Mouse (Mus musculus) erythroblast, embryonic 14.5 days (primary cell): ENCODE measurements around the gene Bmpr1b. TPM values are rescaled to one million over a fixed set of nuclear protein-coding genes. Genes with fewer than 3 reads are reported as not detected.

Experiments
- H3K27me3 ChIP-seq: 2 replicates; pipeline ENCODE4 v1.6.1; 2012; ENCODE audit warnings: inconsistent platforms; ENCODE audit not compliant: control insufficient read depth
- H3K36me3 ChIP-seq: 2 replicates; pipeline ENCODE4 v1.6.1; 2012; ENCODE audit warnings: mild to moderate bottlenecking, inconsistent platforms; ENCODE audit not compliant: control insufficient read depth
- H3K4me1 ChIP-seq: 2 replicates; pipeline ENCODE4 v1.6.1; 2012; ENCODE audit warnings: inconsistent platforms; ENCODE audit not compliant: control insufficient read depth
- H3K4me3 ChIP-seq: replicated peaks from 2 replicates; pipeline ENCODE3; 2012; ENCODE audit warnings: moderate library complexity, mild to moderate bottlenecking, inconsistent platforms
- H3K9me3 ChIP-seq: 2 replicates; pipeline ENCODE4 v1.6.1; 2012; ENCODE audit warnings: low read length, inconsistent platforms, mixed read lengths; ENCODE audit not compliant: control insufficient read depth
- GATA1 ChIP-seq: IDR thresholded peaks from 2 replicates; pipeline ENCODE4 v1.6.1; 2012; ENCODE audit warnings: low read length, inconsistent platforms, mixed read lengths
- TAL1 ChIP-seq: IDR thresholded peaks from 3 replicates; pipeline ENCODE4 v1.6.1; 2012; ENCODE audit warnings: low read length, inconsistent platforms, mixed read lengths
- polyA plus RNA-seq: library from polyadenylated mRNA; stranded (reverse); fragments of >175 nt; gene quantifications from 2 replicates; pipeline ENCODE4 v1.2.3, GENCODE M21; 2012

Bmpr1b gene
- polyA plus RNA-seq, 1 experiment = not detected

DNA sequence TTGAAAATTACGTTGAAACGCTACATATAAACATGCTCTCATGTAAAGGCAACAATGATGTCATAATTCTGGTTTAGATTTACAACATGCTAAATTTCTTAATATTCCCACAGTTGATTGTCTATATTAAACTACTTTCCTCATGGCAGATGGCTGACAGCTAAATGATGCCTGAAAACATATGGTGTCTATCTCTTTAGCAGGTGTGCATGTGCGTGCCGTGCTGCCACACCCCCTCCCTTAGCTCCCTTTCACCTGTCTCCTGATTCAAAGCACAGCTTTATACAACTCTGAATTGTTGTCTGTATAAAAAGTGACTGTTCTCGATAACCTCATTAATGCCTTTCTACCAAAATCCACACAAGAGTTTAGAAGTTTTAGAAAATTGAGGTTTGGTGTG, 229.0 kb downstream of the Bmpr1b start:
- no peak for TF ChIP-seq GATA1
- TF ChIP-seq TAL1 = no peak
- Histone ChIP-seq H3K4me1 (no peaks in the 10 kb centered on the region), H3K4me3 (no peak overlapping the region), H3K36me3 (no peaks in the 10 kb centered on the region), H3K9me3 (0 out of 2 replicates have a peak, but pooled peaks cover 3% of the 10 kb centered on the region), H3K27me3 (no peaks in the 10 kb centered on the region)

GRCm38 (mm10) chr3:141936594-141937272, 232.5 kb downstream of the Bmpr1b start:
- TF ChIP-seq TAL1 = no peak
- no peak for TF ChIP-seq GATA1
- H3K9me3 ChIP-seq = 0 out of 2 replicates have a peak, but pooled peaks cover 3% of the 10 kb centered on the region
- H3K27me3 ChIP-seq = no peaks in the 10 kb centered on the region
- no peaks in the 10 kb centered on the region for H3K36me3 ChIP-seq
- no peaks in the 10 kb centered on the region for H3K4me1 ChIP-seq
- H3K4me3 ChIP-seq = no peak overlapping the region

DNA sequence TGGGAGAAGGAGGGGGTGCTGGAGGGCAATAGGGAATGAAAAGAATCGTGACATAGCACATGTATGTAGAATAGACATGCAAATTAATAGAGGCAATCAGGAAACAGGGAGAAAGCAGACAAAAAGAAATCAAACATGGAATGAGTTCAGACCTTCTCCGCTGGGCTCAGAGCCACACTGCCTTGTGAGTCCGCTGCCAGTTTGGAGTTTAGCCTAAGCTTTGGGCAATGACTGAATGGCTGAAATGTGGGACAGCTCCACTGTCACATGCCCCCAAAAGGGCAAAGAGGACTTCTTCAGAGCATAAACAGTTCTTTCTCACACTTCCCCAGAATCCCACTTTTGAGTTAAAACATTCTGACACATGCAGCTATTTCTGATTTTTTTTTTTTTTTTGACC, 236.3 kb downstream of the Bmpr1b start:
- Histone ChIP-seq H3K27me3 (no peaks in the 10 kb centered on the region), H3K4me3 (no peak overlapping the region), H3K4me1 (no peaks in the 10 kb centered on the region), H3K9me3 (0 out of 2 replicates have a peak, but pooled peaks cover 3% of the 10 kb centered on the region), H3K36me3 (no peaks in the 10 kb centered on the region)
- TF ChIP-seq TAL1 = no peak
- no peak for TF ChIP-seq GATA1

DNA sequence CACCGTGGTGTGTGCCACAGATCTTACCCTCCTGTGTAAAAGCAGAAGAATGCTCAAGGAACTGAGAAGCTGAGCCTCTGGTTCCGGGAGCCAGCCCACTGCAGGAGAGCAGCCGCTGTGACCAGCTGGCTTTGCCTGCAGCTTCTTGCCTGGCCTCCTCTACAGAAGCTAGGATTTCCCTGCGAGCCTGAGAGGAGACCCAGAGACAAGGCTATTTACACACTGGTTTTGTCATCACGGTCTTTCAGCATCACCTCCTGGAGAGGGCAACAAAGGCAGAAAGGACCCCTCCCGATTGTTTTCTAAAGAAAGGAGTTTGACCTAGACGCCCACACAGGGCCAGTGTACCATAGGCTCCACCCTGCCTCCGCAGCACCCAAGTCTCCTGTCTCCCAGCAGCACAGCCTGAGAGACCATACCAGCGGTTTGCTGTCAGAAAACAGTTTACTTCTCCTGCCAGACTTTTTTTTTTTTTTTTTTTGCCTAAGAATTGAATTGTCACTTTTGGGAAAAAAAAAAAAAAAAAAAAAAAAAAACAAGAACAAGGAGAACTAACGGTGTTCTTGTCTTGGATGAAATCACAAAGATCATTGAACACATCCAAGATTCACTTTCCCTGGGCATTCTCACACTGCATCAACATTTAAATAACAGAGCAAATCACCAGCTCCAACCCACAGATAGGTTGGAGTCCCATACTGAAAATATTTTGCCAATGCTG, 237.7 kb downstream of the Bmpr1b start:
- H3K36me3 ChIP-seq = no peaks in the 10 kb centered on the region
- no peaks in the 10 kb centered on the region for H3K4me1 ChIP-seq
- H3K4me3 ChIP-seq = no peak overlapping the region
- H3K27me3 ChIP-seq = no peaks in the 10 kb centered on the region
- no peak for TF ChIP-seq TAL1
- TF ChIP-seq GATA1 = no peak
- 0 out of 2 replicates have a peak, but pooled peaks cover 1% of the 10 kb centered on the region for H3K9me3 ChIP-seq

- Histone ChIP-seq H3K36me3 (no peaks in the 10 kb centered on the region), H3K27me3 (no peaks in the 10 kb centered on the region), H3K4me1 (no peaks in the 10 kb centered on the region), H3K9me3 (no peaks in the 10 kb centered on the region), H3K4me3 (no peak overlapping the region)
- TF ChIP-seq TAL1 (no peak), GATA1 (no peak)
Observed at GRCm38 (mm10) chr3:141923442-141923841, 245.8 kb downstream of the Bmpr1b start.

GRCm38 (mm10) chr3:141921161-141921560, 248.1 kb downstream of the Bmpr1b start:
- Histone ChIP-seq H3K9me3 (no peaks in the 10 kb centered on the region), H3K36me3 (no peaks in the 10 kb centered on the region), H3K27me3 (no peaks in the 10 kb centered on the region), H3K4me3 (no peak overlapping the region), H3K4me1 (no peaks in the 10 kb centered on the region)
- TF ChIP-seq GATA1 (no peak), TAL1 (no peak)

DNA sequence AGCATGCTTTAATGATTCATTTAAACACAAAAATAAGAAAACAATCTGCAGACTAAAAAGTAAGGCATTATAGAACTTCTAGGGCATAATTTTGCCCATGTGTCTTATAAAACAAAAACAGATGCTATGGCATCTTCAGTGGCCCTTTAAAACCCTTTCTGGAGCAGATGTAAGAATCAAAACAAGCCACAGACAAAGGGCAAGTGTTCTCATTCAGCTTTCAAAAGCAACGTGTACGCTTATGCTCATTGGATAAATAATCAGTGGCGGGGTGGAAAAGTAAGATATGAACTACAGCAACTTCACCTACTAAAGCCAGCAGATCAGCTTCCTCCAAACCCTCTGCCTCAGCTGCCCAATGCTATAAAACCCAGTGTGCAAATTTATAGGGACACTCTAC, 249.6 kb downstream of the Bmpr1b start:
- H3K4me1 ChIP-seq = no peaks in the 10 kb centered on the region
- no peaks in the 10 kb centered on the region for H3K9me3 ChIP-seq
- no peak overlapping the region for H3K4me3 ChIP-seq
- no peak for TF ChIP-seq GATA1
- no peak for TF ChIP-seq TAL1
- H3K27me3 ChIP-seq = no peaks in the 10 kb centered on the region
- no peaks in the 10 kb centered on the region for H3K36me3 ChIP-seq

DNA sequence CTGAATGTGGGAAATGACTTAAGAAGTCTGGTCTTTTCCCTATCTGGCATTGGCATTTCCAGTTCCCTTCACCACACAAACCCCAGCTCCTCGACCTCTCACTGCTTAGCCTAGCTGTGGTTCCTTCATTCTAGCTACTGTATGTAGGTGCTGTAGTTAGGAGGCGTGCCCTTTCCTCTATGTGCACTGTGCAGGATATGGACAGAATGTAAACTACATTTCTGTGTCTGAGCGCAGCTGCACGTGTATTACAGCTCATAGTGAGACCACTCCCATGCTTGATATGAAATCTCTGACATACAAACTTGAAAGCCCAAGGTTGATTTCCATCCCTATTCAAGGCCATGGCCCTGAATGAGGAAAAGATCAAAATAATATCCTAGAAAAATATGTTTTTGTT, 252.1 kb downstream of the Bmpr1b start:
- Histone ChIP-seq H3K4me1 (no peaks in the 10 kb centered on the region), H3K4me3 (no peak overlapping the region), H3K9me3 (no peaks in the 10 kb centered on the region), H3K27me3 (no peaks in the 10 kb centered on the region), H3K36me3 (no peaks in the 10 kb centered on the region)
- TF ChIP-seq GATA1 (no peak), TAL1 (no peak)

GRCm38 (mm10) chr3:141915995-141916394, 253.2 kb downstream of the Bmpr1b start:
- Histone ChIP-seq H3K4me3 (no peak overlapping the region), H3K27me3 (no peaks in the 10 kb centered on the region), H3K4me1 (no peaks in the 10 kb centered on the region), H3K9me3 (no peaks in the 10 kb centered on the region), H3K36me3 (no peaks in the 10 kb centered on the region)
- no peak for TF ChIP-seq TAL1
- no peak for TF ChIP-seq GATA1
